Mouse (Mus musculus) ovary, adult 18-20 months (tissue): ENCODE data around the gene Chst8.

Experiments used
- DNase-seq: peaks from one replicate; pipeline ENCODE4 v3.0.0; 2022; ENCODE audit warnings: low spot score, mixed read lengths

Chst8 gene

DNA sequence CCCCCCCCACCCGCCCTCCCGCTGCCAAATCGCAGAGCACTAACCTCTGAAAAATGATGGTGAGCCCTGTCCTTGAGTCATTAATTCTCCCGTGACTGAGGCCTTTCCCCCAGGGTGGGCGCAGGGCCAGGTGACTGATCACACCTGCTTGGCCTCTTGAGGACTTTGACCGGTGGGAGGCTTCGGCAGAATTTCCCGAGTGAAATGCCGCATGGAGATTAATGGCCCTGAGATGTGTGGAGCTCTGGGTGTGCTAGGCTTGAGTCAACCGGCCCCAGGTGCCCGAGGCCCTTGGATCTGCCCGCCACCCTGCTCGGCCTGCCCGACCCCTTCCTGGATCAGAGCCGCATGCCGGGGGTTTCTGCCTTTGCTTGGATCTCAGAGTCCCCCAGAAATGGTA, 144.6 kb downstream of the Chst8 start:
- no peak for DNase-seq

DNA sequence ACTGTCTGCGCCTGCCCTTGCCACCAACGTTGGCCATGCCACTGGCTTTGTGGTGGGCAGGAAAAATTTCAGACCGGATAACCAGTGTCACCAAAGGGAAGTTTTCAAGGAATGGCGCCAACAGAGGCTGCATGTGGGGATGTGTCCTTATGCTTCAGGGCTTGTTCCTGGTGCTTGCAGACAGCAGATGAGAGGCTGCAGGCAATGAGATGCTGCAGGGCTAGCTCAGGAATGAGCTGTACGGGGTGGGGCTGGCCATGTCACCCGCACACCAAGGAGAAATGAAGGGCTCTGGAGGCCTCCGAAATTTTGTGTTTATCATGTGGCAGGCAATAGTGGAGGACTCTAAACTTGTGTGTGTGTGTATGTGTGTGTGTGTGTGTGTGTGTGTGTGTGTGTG, 149.4 kb downstream of the Chst8 start:
- no peak for DNase-seq

DNA sequence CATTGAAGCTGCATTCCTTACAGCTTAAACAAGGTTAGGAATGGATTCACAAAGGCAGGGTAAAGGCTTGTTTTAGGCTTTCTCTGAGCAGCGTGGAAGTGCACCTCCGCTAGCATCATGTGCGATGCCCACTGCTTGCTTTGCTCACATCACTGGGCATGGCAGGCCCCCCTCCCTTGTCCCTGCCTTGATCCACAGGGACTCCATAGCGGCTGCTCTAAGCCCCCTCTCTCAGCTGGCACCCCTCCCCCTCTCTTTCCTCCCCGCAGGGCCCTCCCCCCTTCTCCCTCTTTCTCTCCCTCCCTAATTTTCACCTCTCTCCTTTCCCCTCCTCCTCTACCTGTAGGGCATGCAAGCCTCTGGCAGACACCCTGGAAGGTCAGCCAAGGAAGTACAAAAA, 150.3 kb downstream of the Chst8 start:
- no peak for DNase-seq

DNA sequence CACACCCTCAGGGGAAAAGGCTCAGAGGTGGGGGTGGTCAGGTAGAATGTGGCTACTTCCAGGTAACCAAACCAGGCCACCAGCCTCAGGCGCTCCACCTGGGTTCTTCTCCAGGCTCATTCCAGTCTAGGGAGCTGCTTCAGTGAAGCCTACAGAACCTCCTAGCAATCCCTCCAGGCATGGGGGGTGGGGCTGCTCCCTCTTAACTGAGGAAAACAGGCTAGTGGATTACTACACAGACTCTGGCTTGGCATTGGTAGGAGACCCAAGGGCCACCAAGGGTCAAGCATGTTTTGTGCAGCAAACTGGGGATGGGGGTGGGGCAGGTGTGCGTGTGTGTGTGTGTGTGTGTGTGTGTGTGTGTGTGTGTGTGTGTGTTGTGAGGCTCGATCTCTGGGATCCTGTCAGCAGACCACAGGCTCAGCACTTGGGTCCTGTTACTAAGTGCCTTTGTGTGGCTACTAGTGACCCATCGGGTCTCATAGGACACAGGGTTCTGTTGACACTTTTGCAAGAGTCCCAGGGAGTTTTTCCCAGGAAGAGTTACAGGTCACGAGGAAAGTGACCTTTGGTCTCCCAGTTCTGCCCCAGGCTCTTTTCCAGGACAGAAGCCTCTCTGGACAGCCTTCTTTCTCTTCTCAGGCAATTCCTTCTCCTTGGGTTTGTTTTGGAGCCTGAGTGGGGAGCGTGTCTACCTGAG, 153.0 kb downstream of the Chst8 start:
- no peak for DNase-seq

DNA sequence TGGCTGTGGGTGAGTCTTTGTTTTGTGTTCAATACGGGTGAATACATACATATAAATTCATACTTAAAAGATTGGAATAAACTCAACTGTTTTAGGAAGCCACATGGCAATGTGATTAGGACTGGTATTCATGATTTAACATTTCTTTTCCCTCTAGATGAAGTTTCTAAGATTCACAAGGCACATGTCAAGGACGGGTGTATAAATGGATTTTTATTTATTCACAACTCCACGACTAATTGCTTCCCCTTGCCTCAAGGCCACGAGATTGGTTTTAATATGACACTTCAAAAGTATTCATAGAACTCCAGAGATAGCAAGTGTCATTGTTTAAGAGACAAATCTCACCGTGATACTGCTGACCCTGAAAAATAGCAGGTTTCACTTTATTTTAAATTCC, 155.9 kb downstream of the Chst8 start, which contains the start of gene Kctd15:
Gene Kctd15 (minus strand): TSS at position 101 of the 400 bp plus-strand sequence.
- no peak for DNase-seq

DNA sequence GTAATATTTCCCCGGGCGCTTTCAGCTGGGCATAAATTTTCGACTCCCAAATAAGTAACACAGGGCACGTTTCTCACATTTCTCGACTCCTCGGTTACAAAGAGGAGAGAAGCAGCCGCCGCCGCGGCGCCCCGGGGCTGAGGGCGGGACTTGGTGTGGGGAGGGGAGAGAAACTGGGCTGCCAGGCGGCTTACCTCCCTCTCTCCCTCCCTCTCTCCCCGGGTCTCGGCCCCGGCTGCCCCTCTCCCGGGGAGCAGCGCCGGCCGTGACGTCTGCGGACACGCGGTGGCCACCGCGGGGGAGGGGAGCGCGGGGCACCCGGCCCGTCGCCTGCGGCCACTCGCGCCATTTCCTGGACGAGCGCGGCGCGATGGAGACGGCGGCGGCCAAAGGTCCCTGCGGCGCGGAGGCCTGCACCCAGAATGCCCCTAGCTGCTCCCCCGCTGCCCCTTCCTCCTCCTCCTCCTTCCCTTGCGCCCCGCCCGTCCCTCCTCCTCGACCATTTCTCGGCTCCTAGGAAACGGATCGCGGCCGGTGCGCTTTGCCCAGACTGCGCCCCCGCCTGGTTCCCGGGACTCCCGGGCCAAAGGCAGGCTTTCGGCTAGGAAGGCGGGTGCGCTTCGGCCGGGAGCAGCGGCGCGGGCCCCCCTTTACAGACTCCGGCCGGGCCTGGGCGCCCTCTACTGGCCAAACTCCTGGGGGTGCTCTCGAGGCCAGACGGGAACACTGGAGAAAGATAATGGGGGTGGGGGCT, 157.2 kb downstream of the Chst8 start:
- DNase-seq, result peak; percentile 84

DNA sequence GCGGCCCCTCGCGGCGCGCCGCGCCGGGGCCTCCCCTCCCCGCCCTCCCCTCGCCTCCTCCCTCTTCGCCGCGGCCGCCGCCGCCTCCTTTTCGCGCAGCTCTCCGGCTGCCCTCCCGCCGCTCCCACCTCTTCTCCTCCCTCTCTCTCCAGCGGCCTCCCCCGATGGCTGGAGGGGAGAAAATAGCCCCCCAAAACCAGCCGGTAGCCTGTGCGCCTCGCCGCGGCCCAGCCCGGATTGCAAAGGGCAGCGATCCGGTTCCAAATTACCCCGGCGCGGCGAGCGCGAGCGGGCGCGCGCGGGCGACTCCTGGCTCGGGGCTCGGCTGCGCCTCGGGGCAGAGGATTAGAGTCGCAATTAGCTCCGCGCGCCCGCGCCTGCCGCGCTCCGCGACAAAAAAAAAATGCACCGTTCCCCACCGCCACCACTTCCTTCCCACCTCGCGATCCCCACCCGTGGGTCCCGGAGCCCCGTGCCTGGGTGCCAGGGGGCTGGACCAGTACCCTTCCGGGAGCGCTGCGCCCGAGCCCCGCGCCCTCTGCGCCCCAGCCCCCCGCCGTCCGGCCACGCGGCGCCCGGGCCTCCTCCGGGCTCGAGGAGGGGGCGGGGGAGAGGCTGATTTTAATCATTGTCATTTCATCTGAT, 157.9 kb downstream of the Chst8 start:
- DNase-seq, result peak; percentile 22

DNA sequence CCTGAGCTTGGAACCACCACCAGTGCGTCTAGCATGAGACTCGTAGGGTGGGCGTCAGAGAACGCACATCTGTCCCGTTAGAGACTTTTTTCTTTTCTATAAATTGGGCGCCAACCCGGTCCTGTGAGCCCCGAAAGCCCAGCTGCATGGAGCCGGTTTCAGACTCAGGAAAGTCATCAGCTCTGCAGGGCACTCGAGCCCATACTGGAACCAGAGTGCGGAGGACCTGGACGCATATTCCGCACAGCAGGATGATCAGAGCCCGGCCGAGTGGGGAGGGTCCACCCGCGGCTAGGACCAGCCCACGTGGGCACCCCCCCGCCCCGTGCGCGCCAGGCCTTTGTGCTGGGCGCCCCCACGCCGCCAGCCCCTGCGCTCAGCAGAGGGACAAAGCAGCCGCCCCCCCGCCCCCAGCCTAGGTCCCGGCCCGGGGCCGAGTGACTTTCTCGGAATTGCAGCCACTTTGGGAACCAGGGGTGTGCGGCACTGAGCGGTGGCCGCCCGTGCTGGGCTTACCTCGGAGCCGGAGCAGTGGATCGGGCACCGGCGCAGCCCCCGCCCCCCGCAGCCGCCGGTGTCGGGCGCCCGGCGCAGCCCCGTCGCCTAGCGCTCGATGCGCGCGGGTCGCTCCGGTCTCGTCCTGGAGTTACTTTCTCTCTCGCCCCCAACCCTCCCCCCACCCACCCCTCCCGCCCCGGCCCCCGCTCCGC, 158.6 kb downstream of the Chst8 start:
- no peak for DNase-seq

DNA sequence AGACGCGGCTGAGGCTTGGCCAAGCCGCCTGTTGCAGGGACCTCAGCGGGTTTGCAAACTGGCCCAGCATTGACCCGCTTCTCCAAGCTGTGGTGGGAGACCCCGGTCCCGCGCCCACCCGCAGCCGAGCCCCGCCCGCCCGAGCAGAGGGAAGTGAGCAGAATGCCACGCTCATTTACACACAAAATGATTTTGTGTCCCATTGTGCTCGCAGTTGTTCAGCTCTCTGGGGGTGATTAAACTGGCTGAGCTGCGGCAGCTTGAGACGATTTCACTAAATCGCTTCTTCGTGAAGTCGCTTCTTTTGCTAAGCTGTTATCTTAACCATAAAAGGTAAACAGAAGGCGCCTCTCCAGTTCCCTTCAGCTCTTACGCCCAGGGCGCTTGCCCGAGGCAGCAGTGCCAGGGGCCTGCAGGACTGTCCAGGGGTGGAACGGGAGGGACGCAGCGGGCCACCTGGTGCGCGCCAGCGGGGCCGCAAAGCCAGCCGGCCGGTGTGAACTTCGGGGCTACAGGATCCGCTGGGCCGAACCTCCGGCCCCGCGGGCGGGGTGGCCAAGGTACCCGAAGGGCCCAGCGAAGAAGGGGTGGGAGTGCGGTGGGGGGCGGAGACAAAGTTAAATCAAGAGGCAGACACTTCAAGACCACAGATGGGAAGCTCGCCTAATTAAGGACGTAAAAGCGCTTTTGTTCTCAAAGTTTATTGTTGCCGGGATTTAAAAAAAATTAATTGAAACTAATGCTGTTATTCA, 159.6 kb downstream of the Chst8 start:
- DNase-seq, result peak; percentile 23

DNA sequence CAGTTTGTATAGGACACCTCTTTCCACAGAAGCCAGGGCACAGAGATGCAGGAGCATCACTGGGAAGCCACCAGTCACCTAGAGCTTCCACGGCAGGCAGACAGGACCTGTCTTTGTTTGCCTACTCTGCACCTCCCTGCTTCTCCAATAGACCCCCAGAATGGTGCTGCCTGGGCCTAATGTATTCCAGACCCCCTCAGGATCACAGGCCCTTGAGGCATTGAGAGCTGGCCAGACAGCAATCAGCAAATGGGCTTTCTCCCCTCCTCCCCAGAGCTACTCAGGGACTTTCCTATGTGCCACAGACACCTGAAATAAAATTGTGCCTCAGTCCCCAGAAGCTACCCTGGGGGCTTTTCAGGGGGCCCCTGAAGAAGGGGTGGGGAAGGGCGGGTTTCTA, 161.1 kb downstream of the Chst8 start:
- no peak for DNase-seq

DNA sequence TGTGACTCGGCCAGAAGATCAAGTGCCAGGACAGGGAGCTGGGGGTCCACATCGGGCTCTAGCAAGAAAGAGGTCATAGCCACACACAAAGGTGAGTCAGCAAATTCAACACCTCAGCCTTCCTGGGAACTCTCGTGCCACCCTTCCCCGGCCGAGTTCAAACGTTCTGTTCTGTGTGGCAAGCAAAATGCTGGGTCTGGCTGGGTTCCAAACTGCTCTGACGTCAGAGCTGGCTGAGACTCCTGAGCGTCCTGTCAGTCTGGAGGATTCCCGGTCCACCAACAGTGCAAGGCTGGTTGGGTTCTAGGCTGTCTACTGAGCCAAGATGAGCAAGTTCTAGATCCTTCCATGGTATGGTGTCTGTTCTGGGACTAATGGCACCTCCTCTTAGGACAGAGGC, 165.5 kb downstream of the Chst8 start:
- peak; percentile 27 for DNase-seq

DNA sequence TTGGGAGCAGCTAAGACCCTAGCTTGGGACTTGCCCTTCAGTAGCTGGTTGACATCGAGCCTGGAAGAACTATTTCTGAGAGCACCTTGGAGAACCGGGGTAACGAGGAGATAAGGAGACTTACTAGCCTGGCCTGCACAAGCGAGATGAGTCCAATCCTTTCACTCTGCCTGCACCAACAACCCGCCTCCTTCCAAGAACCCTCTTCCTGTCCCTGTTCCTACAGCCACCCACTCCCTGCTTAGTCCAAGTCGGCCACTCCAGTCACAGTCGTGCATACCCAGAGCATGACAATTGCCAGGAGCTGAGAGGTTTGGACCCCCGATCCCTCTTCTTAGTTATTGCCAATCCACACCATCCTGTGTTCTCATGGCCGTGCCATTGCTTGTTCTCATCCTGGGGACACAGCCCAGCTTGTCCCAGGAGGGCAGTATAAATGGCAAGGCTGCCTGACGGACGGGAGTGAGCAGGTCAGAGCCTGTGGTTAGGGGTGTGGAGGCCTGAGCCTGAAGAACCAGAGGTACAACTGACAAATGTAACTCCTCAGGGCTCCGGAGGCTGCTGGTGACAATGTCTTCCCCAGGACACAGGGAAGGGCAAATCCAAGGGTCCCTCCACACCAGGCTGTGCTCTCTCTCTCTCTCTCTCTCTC, 166.2 kb downstream of the Chst8 start:
- DNase-seq, result no peak

DNA sequence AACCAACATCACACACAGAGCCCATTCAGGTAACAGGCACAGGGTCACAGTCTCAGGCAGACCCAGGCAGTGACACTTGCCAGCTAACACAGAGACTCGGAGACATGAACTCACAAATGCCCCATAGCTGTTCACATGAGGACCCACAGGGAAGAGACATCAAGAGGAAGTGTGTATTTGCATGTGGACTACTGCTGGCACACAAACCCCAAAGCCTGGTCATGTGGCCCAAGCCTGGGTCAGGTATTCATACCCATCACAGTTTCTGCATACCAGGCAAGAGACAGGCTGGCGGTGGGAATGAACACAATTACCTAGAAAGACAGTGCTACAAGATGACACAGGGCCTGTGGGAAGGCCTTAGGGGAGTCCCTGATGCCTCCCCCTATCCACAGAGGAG, 166.9 kb downstream of the Chst8 start:
- DNase-seq, result no peak

DNA sequence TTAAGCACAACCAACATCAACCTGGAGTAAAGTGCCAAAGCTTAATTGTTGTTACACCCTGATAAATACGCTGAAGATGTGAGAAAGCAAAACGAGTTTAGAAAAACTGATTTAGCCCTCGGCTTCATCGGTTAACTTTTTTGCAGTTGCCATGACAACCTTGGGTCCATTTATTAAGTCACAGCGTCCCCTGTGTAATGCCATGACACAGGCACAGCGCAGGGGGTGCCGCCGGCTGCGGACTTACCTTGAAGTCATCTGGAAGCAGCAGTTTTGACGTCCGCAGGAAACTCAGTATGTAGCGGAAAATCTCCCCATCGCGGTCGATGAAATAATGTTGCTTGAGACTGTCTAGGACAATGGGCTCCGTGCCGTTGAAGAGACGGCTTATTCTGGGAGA, 167.9 kb downstream of the Chst8 start:
- no peak for DNase-seq

DNA sequence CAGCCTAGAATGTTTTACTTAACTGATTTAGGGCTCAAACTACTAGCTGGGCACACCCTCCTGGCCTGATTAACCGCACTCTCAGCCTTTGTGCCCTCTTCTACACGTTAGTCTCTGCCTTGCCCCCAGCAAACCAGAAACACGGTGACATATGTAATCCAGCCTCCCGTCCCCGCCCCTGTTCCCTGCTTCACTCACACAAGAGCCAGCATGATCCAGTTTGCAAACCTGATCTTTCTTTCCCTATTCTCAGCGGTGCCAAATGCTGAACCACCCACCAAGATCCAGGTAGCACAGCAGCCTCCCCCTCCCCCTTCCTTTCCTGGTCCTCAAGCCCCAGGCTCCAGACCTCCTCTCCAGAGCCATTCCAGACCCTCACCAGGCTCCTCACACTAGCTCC, 169.2 kb downstream of the Chst8 start:
- no peak for DNase-seq

DNA sequence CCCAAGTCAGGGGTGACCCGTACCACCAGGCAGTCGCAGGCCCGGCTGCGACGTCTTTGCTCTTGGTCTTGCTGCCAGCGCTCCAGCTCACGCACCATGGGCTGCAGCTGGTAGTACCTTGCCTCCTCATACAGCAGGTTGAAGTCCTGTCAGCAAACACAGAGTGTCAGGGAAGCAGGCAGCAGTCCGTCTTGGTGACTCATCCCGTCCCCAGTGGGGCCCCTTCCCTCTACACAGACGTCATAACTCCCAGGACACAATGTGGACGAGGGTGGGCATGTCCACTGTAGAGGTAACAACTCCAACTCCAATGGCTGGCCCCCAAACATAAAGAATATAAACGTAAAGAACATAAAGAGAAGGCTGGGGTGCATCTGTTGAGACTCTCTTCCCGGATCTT, 170.5 kb downstream of the Chst8 start:
- no peak for DNase-seq

DNA sequence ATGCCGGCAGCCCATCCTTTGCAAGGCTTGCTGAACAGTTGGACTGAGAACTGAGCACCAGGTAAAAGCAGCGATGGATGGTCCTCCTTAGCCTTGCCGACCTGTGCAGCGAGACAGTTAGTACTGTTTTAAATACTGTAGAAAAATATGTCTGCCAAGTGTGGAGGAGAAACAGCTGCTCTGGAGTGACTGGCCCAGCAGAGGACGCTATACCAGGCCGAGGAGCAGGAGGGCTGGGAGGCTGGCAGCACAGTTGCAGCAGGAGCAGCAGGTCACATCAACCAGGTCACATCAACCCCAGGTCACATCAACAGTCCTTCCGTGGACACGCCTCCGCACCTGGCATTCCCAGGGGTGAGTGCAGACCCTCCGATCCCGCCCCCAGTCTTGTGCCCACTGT, 172.7 kb downstream of the Chst8 start:
- no peak for DNase-seq

DNA sequence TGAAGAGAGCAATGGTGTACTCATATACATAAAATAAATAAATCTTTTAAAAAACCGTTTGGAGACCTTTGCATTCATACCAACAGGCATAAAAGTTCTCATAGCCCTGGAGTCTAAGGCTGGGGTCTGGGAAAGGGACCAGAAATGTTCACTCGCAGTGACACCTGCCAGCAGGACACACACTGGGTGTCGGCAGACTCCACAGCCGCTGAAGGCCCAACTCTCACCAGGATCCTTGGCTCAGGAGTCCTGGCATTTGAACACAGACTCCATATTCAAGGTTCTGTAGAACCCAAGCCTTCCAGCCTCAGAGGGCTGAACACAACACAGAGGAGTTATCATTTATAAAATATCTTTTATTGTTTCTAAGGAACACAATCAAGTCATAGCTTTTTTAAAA, 175.8 kb downstream of the Chst8 start:
- no peak for DNase-seq

DNA sequence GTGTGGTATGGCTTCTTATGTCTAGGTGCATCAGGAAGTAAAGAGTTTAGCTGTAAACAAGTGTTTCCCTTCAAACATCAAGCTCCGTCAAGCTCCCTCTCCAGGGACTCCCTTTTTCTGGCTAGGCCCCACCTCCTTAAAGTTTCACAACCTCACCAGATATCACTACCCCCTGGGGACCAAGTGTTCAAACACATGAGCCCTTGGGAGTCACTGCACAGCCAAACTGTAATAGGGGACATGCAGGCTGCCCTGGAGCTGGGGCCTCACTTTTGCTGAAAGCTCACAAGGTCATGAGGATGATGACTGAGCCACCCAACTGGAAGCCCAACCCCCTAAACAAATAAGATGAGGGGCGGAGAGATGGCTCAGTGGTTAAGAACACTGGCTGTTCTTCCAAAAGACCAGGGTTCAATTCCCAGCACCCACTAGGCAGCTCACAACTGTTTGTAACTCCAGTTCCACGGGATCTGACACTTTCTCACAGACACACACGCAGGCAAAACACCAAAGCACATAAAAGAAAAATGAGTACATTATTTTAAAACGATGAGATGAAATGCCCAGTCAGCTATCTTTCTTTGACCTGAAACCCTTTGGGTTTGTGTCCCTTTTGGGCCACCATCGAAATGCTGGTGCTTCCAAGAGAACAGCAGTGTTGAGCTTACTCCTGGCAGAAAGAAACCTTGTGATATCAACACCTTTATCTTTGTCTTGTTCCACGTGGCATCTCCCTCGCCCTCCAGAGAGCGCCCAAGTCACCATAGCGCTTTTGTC, 179.4 kb downstream of the Chst8 start:
- DNase-seq, result no peak
